Mouse (Mus musculus): ENCODE data around the gene Rara.

Rara gene

GRCm38 (mm10) chr11:98937914-98938694, 10.5 kb downstream of the Rara start:
- no peak for DNase-seq (ENCODE audit: low spot score in 2 of 2)

- no peak for DNase-seq (ENCODE audit: low spot score in 2 of 2)
Observed at GRCm38 (mm10) chr11:98938701-98939083, 11.1 kb downstream of the Rara start.

GRCm38 (mm10) chr11:98939084-98939952, 11.7 kb downstream of the Rara start:
- DNase-seq (ENCODE audit: low spot score in 2 of 2), result no peak

- no peak for DNase-seq (ENCODE audit: low spot score in 2 of 2)
Observed at GRCm38 (mm10) chr11:98939953-98940641, 12.5 kb downstream of the Rara start.

GRCm38 (mm10) chr11:98940776-98941175, 13.2 kb downstream of the Rara start:
- no peak for DNase-seq (ENCODE audit: low spot score in 2 of 2)

- DNase-seq (ENCODE audit: low spot score in 2 of 2), result no peak
Observed at GRCm38 (mm10) chr11:98941341-98941825, 13.8 kb downstream of the Rara start.

- peak; percentile 73 to 79 for DNase-seq (ENCODE audit: low spot score in 2 of 2)
Observed at GRCm38 (mm10) chr11:98941826-98942550, 14.4 kb downstream of the Rara start.

- no peak for DNase-seq (ENCODE audit: low spot score in 2 of 2)
Observed at GRCm38 (mm10) chr11:98942555-98942922, 14.9 kb downstream of the Rara start.

- no peak for DNase-seq (ENCODE audit: low spot score in 2 of 2)
Observed at GRCm38 (mm10) chr11:98942923-98943641, 15.5 kb downstream of the Rara start.

- DNase-seq (ENCODE audit: low spot score in 2 of 2), result no peak
Observed at GRCm38 (mm10) chr11:98943741-98944461, 16.3 kb downstream of the Rara start.

GRCm38 (mm10) chr11:98944897-98945604, 17.4 kb downstream of the Rara start:
- no peak for DNase-seq (ENCODE audit: low spot score in 2 of 2)

- no peak for DNase-seq (ENCODE audit: low spot score in 2 of 2)
Observed at GRCm38 (mm10) chr11:98945605-98945977, 18.0 kb downstream of the Rara start.

GRCm38 (mm10) chr11:98947969-98948569, 20.5 kb downstream of the Rara start:
- DNase-seq (ENCODE audit: low spot score in 2 of 2), result no peak

- DNase-seq (ENCODE audit: low spot score in 2 of 2), result no peak
Observed at GRCm38 (mm10) chr11:98949242-98949957, 21.8 kb downstream of the Rara start.

- DNase-seq (ENCODE audit: low spot score in 2 of 2), result no peak
Observed at GRCm38 (mm10) chr11:98949958-98950460, 22.4 kb downstream of the Rara start.

- DNase-seq (ENCODE audit: low spot score in 2 of 2), result no peak
Observed at GRCm38 (mm10) chr11:98950484-98950883, 22.9 kb downstream of the Rara start.

- peak in 1 of 2 experiments; percentile 88 for DNase-seq (ENCODE audit: low spot score in 2 of 2)
Observed at GRCm38 (mm10) chr11:98951026-98951906, 23.6 kb downstream of the Rara start.

Data from urinary bladder, postnatal 36 days (tissue).